Mouse (Mus musculus) stomach, postnatal 0 days (tissue): ENCODE results near the gene Gm13272. TPM values are rescaled to one million over a fixed set of nuclear protein-coding genes. Genes with fewer than 3 reads are reported as not detected.
"Not testable (repeated sequence)": the region's sequence is repeated elsewhere in the genome, so short reads cannot be mapped to it uniquely, and the experiment has no call there.

ENCODE experiments used
- ATAC-seq: fragments of 200-750 bp; cut with Nextera tagmentation; 2 replicates; pipeline ENCODE4 v1.8.0; 2017; ENCODE audit not compliant: low FRiP score, low TSS enrichment
- DNase-seq: peaks from one replicate; pipeline ENCODE4 v3.0.0-alpha.2; 2016; ENCODE audit warnings: low spot score
- H3K27ac ChIP-seq: fragments of 300-500 bp; sonication (generic); replicated peaks from 2 replicates; pipeline ENCODE4 v1.5.1; 2014; ENCODE audit warnings: mild to moderate bottlenecking, control low read depth
- H3K27me3 ChIP-seq: fragments of 300-500 bp; sonication (generic); 2 replicates; pipeline ENCODE4 v1.6.1; 2014; ENCODE audit warnings: low read length; ENCODE audit not compliant: control insufficient read depth, insufficient read depth
- H3K36me3 ChIP-seq: fragments of 300-500 bp; sonication (generic); 2 replicates; pipeline ENCODE4 v1.6.1; 2014; ENCODE audit warnings: low read length, mixed read lengths; ENCODE audit not compliant: control insufficient read depth, insufficient read depth
- H3K4me1 ChIP-seq: fragments of 300-500 bp; sonication (generic); replicated peaks from 2 replicates; pipeline ENCODE4 v1.6.1; 2014; ENCODE audit warnings: antibody characterized with exemption; ENCODE audit not compliant: control insufficient read depth, insufficient read depth
- H3K4me2 ChIP-seq: fragments of 300-500 bp; sonication (generic); replicated peaks from 2 replicates; pipeline ENCODE4 v1.6.1; 2014; ENCODE audit warnings: low read depth, mild to moderate bottlenecking, control low read depth, moderate library complexity
- H3K4me3 ChIP-seq: fragments of 300-500 bp; sonication (generic); 2 replicates; pipeline ENCODE4 v1.5.1; 2014; ENCODE audit warnings: low read depth, low read length, control low read depth
- H3K9ac ChIP-seq: fragments of 300-500 bp; sonication (generic); 2 replicates; pipeline ENCODE4 v1.6.1; 2014; ENCODE audit warnings: mild to moderate bottlenecking, low read length, control low read depth, mixed read lengths
- H3K9me3 ChIP-seq: fragments of 300-500 bp; sonication (generic); 2 replicates; pipeline ENCODE4 v1.6.1; 2016; ENCODE audit warnings: low read length; ENCODE audit not compliant: control insufficient read depth
- CTCF ChIP-seq: IDR thresholded peaks from 2 replicates; pipeline ENCODE4 v1.5.1; 2016; ENCODE audit warnings: antibody characterized with exemption, low read depth, mild to moderate bottlenecking, moderate library complexity
- EP300 ChIP-seq: optimal IDR thresholded peaks from 2 replicates; pipeline ENCODE3; 2016; ENCODE audit warnings: antibody characterized with exemption
- WGBS: fragments of 180-500 bp; shearing (Covaris S2); extraction: QIAGEN DNeasy Blood & Tissue Kit; methylation state at CpG from one replicate; pipeline ENCODE4 v1.1.7; 2014; 5-methylcytosine and 5-hydroxymethylcytosine counted together
- polyA plus RNA-seq: library from polyadenylated mRNA; unstranded; fragments of >200 nt; fragmentation: Nextera tagmentation; extraction: Ambion mirVana; gene quantifications from 2 replicates; pipeline ENCODE4 v1.2.1, GENCODE M21; 2015

The Gm13272 gene
- not detected in 2 replicates for polyA plus RNA-seq

DNA sequence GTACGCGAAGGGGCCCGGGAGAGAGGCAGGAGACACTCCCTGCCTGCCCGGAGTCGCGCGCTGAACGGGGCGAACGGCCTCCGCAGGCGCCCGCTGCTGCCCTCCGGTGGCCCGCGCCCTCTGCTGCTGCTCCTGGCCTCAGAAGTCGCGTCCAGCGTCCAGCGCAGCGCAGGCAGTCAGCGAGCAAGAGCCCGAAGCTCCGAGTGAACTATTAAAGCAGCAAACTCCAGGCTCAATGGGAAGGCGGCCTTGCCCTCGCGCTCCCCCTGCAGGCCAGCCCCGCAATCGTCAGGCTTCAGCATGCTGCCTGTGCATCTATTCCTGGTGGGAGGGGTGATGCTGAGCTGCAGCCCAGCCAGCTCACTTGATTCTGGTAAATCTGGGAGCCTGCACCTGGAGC, at the start of gene Gm13272:
Gene Gm13272, plus strand, starts transcription at position 301 of the 400 bp plus-strand sequence.
- not testable (repeated sequence) for H3K9me3 ChIP-seq, H3K4me3 ChIP-seq, H3K4me1 ChIP-seq, H3K27ac ChIP-seq, H3K36me3 ChIP-seq, ATAC-seq, H3K9ac ChIP-seq, H3K27me3 ChIP-seq, H3K4me2 ChIP-seq, DNase-seq
- no CpG with 5 or more reads among the region's 29 CpGs for WGBS

DNA sequence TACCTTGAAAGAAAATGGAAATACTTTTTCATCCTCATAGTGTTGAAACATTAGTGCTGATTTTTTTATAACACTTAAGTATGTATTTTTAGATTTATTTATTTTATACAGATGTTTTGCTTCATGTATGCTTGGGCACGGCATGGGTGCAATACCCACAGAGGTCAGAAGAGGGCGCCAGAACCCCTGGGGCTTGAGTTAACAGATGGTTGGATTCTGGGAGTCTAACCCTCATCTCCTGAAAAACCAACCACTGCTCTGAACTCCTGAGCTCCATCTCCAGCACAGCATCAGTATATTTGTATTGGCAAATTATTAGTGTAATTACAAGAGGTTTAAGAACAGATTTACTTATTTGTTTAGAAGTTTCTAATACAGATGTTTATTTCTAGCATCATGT, 41.2 kb upstream of the Gm13272 start:
- TF ChIP-seq CTCF (peak; percentile 93), EP300 (no peak)
- DNase-seq = peak; percentile 85
- Histone ChIP-seq H3K9ac (no peak overlapping the region), H3K4me2 (no peak overlapping the region), H3K27ac (no peak overlapping the region), H3K27me3 (no peaks in the 10 kb centered on the region), H3K36me3 (no peaks in the 10 kb centered on the region), H3K4me3 (no peak overlapping the region), H3K4me1 (no peaks in the 10 kb centered on the region), H3K9me3 (no peaks in the 10 kb centered on the region)
- no peak for ATAC-seq
- WGBS = 3% methylated on average over 2 of the region's 2 CpGs

DNA sequence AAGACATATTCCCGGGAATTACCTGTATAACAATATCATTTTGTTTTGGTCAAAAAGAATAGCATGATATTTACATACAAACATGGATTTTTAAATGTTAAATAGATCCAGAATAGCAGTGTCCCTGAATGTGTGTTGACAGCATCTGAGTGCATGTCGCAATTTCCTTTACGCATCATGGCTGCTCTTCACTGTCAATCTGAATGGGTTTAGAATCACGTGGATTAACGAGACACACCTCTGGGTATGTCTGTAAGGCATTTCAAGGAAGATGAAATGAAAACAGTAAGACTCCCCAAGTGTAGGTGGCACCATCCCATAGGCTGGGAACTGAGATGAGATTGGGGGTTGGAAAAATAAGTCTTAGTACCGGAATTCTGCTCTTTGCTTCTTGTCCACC, 40.6 kb upstream of the Gm13272 start:
- Histone ChIP-seq H3K27ac (no peak overlapping the region), H3K4me3 (no peak overlapping the region), H3K4me2 (no peak overlapping the region), H3K9ac (no peak overlapping the region), H3K9me3 (no peaks in the 10 kb centered on the region), H3K27me3 (no peaks in the 10 kb centered on the region), H3K36me3 (no peaks in the 10 kb centered on the region), H3K4me1 (no peaks in the 10 kb centered on the region)
- ATAC-seq = no peak
- TF ChIP-seq EP300 (no peak), CTCF (no peak)
- no peak for DNase-seq
- 84% methylated on average over 6 of the region's 6 CpGs for WGBS

DNA sequence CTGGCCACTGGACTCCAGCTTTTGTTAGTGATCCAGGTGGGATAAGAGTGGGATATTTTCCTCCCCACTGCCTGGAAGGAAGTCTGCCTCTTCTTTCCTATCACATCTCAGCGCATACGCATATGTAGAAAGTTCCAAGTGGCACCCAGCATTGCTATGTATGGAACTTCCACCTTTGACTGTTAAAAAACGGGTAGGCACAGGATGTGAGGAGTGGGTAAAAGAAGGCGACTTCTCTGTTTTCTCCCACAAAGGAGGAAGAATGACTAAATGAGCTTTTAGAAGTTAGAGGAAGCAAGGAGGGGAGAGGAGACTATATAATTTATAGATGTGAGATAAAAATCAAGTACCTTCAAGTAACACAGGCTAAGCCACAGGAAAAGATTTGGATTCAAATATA, 38.2 kb upstream of the Gm13272 start:
- WGBS = 87% methylated on average over 4 of the region's 4 CpGs
- no peaks in the 10 kb centered on the region for H3K36me3 ChIP-seq
- H3K4me3 ChIP-seq = no peak overlapping the region
- no peak overlapping the region for H3K27ac ChIP-seq
- no peak overlapping the region for H3K4me2 ChIP-seq
- TF ChIP-seq CTCF = no peak
- TF ChIP-seq EP300 = no peak
- DNase-seq = no peak
- no peaks in the 10 kb centered on the region for H3K9me3 ChIP-seq
- no peak for ATAC-seq
- H3K9ac ChIP-seq = no peak overlapping the region
- no peaks in the 10 kb centered on the region for H3K4me1 ChIP-seq
- H3K27me3 ChIP-seq = no peaks in the 10 kb centered on the region

DNA sequence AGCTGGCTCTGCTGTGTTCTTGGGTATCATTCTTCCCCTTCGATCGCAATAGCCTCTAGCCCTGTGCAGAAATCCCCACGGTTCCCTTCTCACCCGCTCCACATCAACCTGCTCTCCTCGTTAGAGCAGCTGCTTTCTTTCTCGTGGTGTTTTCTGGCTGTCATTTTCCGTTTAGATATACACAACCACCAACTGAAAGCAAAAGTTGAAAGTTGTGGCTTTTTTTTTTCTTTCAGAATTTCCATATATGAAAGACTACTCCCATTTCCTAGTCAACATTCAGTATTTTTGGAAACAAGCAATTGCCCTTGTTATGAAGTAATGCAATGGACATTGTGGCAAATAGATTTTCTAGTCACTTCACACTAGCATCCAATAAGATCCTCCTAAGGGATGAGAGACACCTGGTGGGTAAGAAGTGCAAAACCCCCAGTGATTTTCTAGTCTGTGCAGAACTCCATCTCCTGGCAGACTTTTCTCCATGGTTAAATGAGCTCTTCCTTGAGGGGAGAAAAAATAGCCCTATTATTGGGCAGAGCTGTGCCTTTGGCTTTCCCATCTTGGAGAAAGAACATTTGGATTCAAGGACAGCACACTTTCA, 36.8 kb upstream of the Gm13272 start:
- no peaks in the 10 kb centered on the region for H3K9me3 ChIP-seq
- peak; percentile 58 for TF ChIP-seq CTCF
- no peak for TF ChIP-seq EP300
- H3K4me1 ChIP-seq = no peaks in the 10 kb centered on the region
- DNase-seq (no peak), ATAC-seq (no peak)
- H3K4me2 ChIP-seq = no peak overlapping the region
- H3K4me3 ChIP-seq = no peak overlapping the region
- 0 out of 2 replicates have a peak overlapping the region, but pooled peaks have one; percentile 40 for H3K27ac ChIP-seq
- H3K27me3 ChIP-seq = no peaks in the 10 kb centered on the region
- no peaks in the 10 kb centered on the region for H3K36me3 ChIP-seq
- no peak overlapping the region for H3K9ac ChIP-seq
- 47% methylated on average over 7 of the region's 7 CpGs for WGBS

DNA sequence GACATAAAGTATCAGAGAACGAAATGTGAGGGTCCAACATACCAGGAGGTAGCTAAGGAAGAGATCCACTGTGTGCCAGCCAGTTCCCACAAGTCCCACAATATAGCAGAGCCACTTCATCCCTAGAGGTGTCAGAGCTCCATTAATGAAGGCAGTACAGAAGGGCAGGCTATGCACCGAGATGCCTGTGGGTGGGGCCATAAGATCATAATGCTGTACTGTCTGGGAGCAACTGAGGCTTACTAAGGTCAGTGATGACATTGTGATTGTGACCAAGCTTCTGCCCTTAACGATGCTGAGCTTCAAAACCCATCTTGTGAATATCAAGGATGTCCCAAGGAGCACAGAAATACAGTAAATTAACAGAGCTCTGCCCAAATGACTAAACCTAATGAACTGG, 35.4 kb upstream of the Gm13272 start:
- H3K27ac ChIP-seq = no peak overlapping the region
- no peaks in the 10 kb centered on the region for H3K27me3 ChIP-seq
- H3K4me3 ChIP-seq = no peak overlapping the region
- H3K4me2 ChIP-seq = no peak overlapping the region
- H3K9ac ChIP-seq = no peak overlapping the region
- no peaks in the 10 kb centered on the region for H3K4me1 ChIP-seq
- no peaks in the 10 kb centered on the region for H3K9me3 ChIP-seq
- DNase-seq (no peak), ATAC-seq (no peak)
- 59% methylated on average over 3 of the region's 3 CpGs for WGBS
- TF ChIP-seq CTCF = peak; percentile 38; the same call in 1 of the 2 replicates
- TF ChIP-seq EP300 = no peak
- no peaks in the 10 kb centered on the region for H3K36me3 ChIP-seq
